Mouse (Mus musculus) kidney, adult 2 months (tissue): ENCODE results near the gene Fam83b. TPM values are rescaled to one million over a fixed set of nuclear protein-coding genes. Genes with fewer than 3 reads are reported as not detected.

ENCODE experiments used
- DNase-seq: peaks from one replicate; pipeline ENCODE4 v3.0.0; 2021
- H3K27ac ChIP-seq: fragments of 200-500 bp; 2 replicates; pipeline ENCODE4 v1.5.1; 2012; ENCODE audit warnings: low read depth, low read length, control low read depth, inconsistent platforms; ENCODE audit not compliant: insufficient read depth
- H3K27me3 ChIP-seq: fragments of 200-500 bp; replicated peaks from 2 replicates; pipeline ENCODE4 v1.6.1; 2012; ENCODE audit warnings: mild to moderate bottlenecking, moderate library complexity, low read length, inconsistent platforms; ENCODE audit not compliant: control insufficient read depth, insufficient read depth
- H3K36me3 ChIP-seq: fragments of 200-500 bp; 2 replicates; pipeline ENCODE4 v1.6.1; 2012; ENCODE audit warnings: mild to moderate bottlenecking, moderate library complexity, low read length, inconsistent platforms; ENCODE audit not compliant: control insufficient read depth, insufficient read depth
- H3K4me1 ChIP-seq: fragments of 200-500 bp; 2 replicates; pipeline ENCODE4 v1.6.1; 2011; ENCODE audit warnings: low read length; ENCODE audit not compliant: control insufficient read depth, insufficient read depth
- H3K4me3 ChIP-seq: fragments of 200-500 bp; 2 replicates; pipeline ENCODE4 v1.5.1; 2011; ENCODE audit warnings: mild to moderate bottlenecking, low read depth, low read length, control low read depth; ENCODE audit not compliant: insufficient read depth
- CTCF ChIP-seq: fragments of 200-500 bp; conservative IDR thresholded peaks from 2 replicates; pipeline ENCODE4 v1.5.1; 2011; ENCODE audit warnings: low read depth, mild to moderate bottlenecking, control low read depth, low read length, moderate library complexity, mixed read lengths; ENCODE audit not compliant: insufficient read depth, insufficient read length
- POLR2A ChIP-seq: fragments of 200-500 bp; IDR thresholded peaks from one replicate; pipeline ENCODE4 v1.6.1; 2011; ENCODE audit warnings: low read depth, low read length, control low read depth
- WGBS: fragments of 180-500 bp; shearing (Covaris S2); methylation state at CpG from one replicate; pipeline ENCODE4 v1.1.7; 2018; 5-methylcytosine and 5-hydroxymethylcytosine counted together
- polyA plus RNA-seq: library from polyadenylated mRNA; depleted of rRNA; stranded (reverse); fragments of >200 nt; gene quantifications from 2 replicates; pipeline ENCODE4 v1.2.3, GENCODE M21; 2012

The Fam83b gene
- polyA plus RNA-seq, 1 experiment: 0.28 TPM

DNA sequence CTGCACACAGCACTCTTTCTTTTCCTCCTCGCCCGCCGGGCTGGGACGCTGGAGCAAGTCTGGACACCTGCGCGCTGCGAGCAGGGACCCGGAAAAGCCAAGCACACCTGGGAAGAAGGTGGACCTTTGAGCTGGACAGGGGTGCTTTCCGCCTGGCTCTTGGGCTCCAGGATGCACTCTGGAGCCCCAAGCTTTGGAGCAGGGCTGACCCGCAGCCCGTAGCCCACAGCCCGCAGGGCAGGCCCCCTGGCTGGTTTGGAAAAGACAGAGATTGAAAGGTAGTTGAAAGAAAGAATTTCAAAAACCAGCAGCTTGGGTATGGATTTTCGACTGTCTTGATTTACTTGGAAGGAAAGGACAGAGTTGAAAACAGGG, 352 bp upstream of the Fam83b start:
- H3K27me3 ChIP-seq: no peaks in the 10 kb centered on the region
- no peak for DNase-seq
- no peaks in the 10 kb centered on the region for H3K36me3 ChIP-seq
- H3K4me1 ChIP-seq: no peaks in the 10 kb centered on the region
- WGBS: 3% methylated on average over 13 of the region's 13 CpGs
- H3K27ac ChIP-seq: no peak overlapping the region
- TF ChIP-seq POLR2A: no peak
- no peak for TF ChIP-seq CTCF
- H3K4me3 ChIP-seq: peak overlapping the region; percentile 67

DNA sequence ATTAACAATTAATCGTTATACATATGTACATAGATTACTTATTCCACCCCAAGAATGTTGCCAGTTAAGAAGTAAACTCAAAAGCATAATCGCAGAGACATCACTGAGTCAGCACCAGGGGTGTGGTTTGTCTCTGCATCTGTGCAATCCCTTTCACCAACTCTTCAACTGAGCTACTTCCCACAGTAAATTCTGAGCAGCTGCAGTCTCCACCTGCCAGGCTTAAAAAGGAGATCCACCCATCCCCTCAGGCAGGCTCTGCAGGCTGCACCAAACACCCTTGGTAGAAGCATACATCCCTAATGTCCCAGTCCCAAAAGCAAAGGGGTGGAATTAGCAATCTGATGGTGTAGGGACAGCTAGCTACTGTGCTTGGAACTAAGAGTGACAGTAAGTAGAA, 1.3 kb downstream of the Fam83b start:
- WGBS: 82% methylated on average over 2 of the region's 2 CpGs
- no peak overlapping the region for H3K27ac ChIP-seq
- H3K4me1 ChIP-seq: no peaks in the 10 kb centered on the region
- no peak overlapping the region for H3K4me3 ChIP-seq
- no peaks in the 10 kb centered on the region for H3K27me3 ChIP-seq
- DNase-seq: no peak
- no peak for TF ChIP-seq POLR2A
- no peak for TF ChIP-seq CTCF
- no peaks in the 10 kb centered on the region for H3K36me3 ChIP-seq

- TF ChIP-seq POLR2A: no peak
- TF ChIP-seq CTCF: no peak
- no peak for DNase-seq
- no peaks in the 10 kb centered on the region for H3K36me3 ChIP-seq
- H3K4me3 ChIP-seq: no peak overlapping the region
- WGBS: 80% methylated on average over 1 of the region's 1 CpGs
- no peaks in the 10 kb centered on the region for H3K27me3 ChIP-seq
- H3K4me1 ChIP-seq: no peaks in the 10 kb centered on the region
- H3K27ac ChIP-seq: no peak overlapping the region
Measured at GRCm38 (mm10) chr9:76564071-76564470, 2.8 kb downstream of the Fam83b start.

DNA sequence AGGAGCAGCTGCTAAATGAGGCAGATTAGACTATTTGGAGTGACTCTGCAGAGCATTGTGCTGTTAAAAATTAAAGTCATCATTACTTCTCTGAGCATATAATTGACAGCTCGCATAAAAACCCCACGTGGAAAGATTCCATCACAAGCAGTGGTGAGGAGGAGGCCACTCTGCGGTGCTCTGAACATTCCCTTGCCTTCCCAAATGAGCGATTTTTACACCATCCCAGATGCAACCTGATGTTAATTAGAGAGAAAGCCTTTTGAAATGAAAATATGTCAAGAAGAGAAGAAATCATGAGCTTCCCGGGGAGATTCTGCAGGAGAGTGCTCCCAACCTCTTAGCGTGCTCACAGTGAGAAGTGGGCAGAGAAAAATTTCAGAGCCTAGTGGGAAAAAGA, 4.1 kb downstream of the Fam83b start:
- Histone ChIP-seq H3K4me1 (no peaks in the 10 kb centered on the region), H3K27me3 (no peaks in the 10 kb centered on the region), H3K27ac (no peak overlapping the region), H3K4me3 (no peak overlapping the region), H3K36me3 (no peaks in the 10 kb centered on the region)
- no peak for TF ChIP-seq CTCF
- no peak for TF ChIP-seq POLR2A
- no peak for DNase-seq
- 49% methylated on average over 6 of the region's 6 CpGs for WGBS

GRCm38 (mm10) chr9:76559240-76559639, 7.7 kb downstream of the Fam83b start:
- Histone ChIP-seq H3K4me1 (no peaks in the 10 kb centered on the region), H3K27ac (no peak overlapping the region), H3K36me3 (no peaks in the 10 kb centered on the region), H3K4me3 (no peak overlapping the region), H3K27me3 (no peaks in the 10 kb centered on the region)
- TF ChIP-seq POLR2A: no peak
- no peak for TF ChIP-seq CTCF
- WGBS: 83% methylated on average over 2 of the region's 2 CpGs
- no peak for DNase-seq

DNA sequence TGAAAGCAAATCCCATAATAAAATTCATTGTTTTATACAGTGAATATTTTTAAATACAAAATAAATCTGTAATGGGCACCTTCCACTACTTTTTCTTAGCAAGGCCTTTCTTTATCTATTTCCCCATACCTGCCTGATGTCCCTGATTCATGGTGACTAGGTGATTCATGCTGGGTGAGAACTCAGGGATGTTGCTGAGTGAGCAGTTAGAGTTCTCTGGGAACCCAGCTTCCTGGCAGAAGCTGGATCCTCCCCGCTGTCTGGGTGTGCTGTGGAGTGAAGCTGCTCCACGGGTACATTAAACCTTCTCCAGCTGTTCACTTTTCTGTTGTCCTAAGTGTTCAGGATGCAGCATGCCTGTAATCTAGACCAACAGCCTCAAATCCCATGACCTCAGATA, 13.2 kb downstream of the Fam83b start:
- Histone ChIP-seq H3K27ac (no peak overlapping the region), H3K4me1 (no peaks in the 10 kb centered on the region), H3K27me3 (no peaks in the 10 kb centered on the region), H3K4me3 (no peak overlapping the region), H3K36me3 (no peaks in the 10 kb centered on the region)
- 41% methylated on average over 2 of the region's 2 CpGs for WGBS
- TF ChIP-seq POLR2A (no peak), CTCF (no peak)
- DNase-seq: no peak

DNA sequence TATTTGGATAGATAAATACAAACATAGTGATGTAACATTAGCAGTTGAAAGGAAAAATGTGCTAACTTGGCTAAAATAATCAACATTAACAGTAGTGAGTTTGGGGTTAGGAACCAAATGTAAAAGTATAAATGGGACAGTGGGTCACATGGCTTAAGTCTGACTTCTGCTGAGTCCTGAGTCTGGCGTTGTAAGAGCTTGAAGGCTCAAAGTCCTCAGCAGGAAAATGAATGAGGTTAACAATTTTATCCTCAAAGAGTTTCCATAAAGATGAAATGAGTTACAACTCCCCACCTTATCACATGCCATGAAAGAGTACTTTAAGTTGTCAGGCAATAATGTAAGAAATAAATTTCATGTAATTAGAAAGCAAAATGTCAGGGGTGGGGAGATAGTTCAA, 13.8 kb downstream of the Fam83b start:
- H3K4me3 ChIP-seq: no peak overlapping the region
- no peaks in the 10 kb centered on the region for H3K27me3 ChIP-seq
- TF ChIP-seq CTCF: no peak
- no peak for TF ChIP-seq POLR2A
- no peak for DNase-seq
- no peak overlapping the region for H3K27ac ChIP-seq
- H3K36me3 ChIP-seq: no peaks in the 10 kb centered on the region
- no peaks in the 10 kb centered on the region for H3K4me1 ChIP-seq
- 45% methylated on average over 1 of the region's 1 CpGs for WGBS

DNA sequence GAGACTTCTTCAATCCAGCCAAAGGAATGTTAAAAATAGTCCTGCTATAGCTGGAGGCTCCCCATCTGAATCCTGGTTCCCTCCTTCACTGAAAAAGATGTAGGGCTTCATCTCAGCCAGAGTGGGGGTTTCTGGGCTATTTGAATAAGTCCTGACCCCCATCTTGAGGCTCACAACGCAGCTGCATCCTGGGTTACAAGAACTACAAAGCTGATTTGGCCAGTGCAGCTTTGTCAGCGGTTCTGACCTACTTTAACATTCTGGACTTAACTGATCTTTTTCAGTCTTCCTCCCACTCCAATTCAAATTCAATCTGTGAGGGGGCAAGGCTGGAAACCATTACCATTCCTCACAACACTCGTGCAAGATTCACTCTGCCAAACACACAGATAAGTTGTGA, 20.2 kb downstream of the Fam83b start:
- 41% methylated on average over 3 of the region's 3 CpGs for WGBS
- no peak for TF ChIP-seq CTCF
- TF ChIP-seq POLR2A: no peak
- Histone ChIP-seq H3K4me1 (no peaks in the 10 kb centered on the region), H3K27me3 (no peaks in the 10 kb centered on the region), H3K36me3 (no peaks in the 10 kb centered on the region), H3K4me3 (no peak overlapping the region), H3K27ac (no peak overlapping the region)
- no peak for DNase-seq
